Mouse (Mus musculus) embryo, embryonic 11.5 days (tissue): Measurements from ENCODE around the gene Dnajc15.

Experiments
- DNase-seq: peaks from one replicate; pipeline ENCODE4 v3.0.0-alpha.2; 2012; ENCODE audit warnings: low read depth, low spot score

Gene Dnajc15

DNA sequence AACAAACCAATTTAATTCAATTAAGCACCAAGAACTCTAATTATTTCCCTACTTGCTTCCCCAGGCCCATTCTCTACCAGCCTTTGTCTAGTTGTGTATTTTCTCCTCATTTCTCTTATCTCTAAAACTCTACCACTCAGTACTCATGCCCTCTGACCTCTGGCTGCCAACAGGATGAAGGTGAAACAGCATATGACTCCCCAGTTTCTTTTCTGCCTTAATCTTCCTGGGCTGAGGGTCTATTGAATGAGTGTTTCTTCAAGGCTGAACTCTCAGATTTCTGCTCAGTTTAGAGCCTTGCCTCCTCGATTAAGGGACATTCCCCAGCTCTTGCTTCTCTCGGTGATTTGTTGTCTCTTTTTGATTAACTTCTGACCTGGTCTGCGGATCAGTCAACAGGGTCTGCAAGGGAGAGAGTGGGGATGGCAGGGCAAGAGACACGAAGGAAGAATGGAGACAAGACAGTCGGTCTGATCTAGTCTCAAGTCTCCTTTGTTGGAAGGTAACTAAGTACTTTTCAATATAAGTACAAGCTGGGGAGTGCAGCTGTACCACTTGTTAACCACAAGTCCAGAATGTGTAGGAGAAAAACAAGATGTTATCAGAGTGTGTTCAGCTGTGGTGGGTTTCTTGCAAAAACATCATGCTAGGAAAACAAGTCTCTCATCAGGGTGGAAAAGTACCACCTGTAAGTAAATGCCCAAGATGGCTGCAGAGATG, 13.9 kb downstream of the Dnajc15 start:
- no peak for DNase-seq

DNA sequence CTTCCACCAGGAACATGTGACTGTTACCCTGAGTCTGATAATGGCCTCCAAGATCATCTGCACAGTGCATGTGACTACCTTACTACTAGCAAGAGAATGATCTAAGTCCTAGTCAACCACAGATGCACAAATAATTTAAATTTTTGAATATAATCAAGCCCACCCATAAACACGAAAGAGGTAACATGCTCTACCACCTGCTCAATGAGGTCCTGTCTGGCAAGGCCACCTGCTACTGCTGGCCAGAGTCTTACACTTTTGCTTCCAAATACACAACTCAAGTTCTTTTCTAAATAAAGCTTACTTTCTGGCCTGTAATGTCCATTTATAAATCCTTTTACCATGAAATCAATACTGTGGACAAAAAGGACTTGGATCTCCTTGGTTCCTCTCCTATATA, 15.0 kb downstream of the Dnajc15 start:
- DNase-seq: no peak

DNA sequence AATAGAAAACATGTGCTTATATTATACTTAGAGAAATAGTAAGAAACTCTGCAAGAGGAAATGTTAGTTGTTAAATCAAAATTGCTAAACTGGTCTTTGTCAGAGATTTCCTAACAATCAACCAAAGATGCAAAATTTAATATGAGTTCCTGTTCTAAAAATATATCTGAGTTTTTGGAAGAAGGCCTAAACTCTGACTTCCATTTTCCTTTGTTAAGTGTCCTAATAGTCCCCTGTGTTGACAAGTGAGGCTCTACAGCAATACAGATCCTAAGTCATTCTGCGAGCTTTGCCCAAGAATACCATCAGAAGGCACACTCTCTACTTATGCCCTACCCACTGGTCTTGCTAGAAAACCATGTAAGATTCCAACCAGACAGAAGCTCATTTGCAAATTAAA, 21.0 kb downstream of the Dnajc15 start:
- no peak for DNase-seq

DNA sequence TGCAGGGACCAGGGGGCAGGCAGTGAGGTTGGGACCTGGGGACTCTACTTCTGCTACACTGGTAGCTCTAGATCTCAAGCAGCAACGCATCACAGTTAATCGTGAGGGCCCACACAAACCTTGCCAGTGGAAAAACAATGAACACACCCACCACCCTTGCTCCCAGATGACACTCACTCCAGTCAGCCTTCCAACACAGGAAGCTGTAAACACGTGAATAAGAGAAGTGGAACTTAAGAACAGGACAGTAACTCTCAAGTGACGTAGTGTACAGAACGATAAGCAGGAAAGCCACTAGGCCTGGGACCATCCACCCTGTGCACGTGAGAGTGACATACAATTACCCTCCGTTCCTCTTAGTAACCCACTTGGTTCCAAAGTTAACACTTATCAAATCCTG, 25.1 kb downstream of the Dnajc15 start:
- DNase-seq: no peak

GRCm38 (mm10) chr14:77848349-77848748, 26.6 kb downstream of the Dnajc15 start:
- no peak for DNase-seq

- DNase-seq: no peak
Measured at GRCm38 (mm10) chr14:77846206-77846605, 28.7 kb downstream of the Dnajc15 start.

GRCm38 (mm10) chr14:77845479-77845878, 29.4 kb downstream of the Dnajc15 start:
- DNase-seq: no peak

GRCm38 (mm10) chr14:77840574-77840973, 34.4 kb downstream of the Dnajc15 start:
- DNase-seq: no peak

GRCm38 (mm10) chr14:77840078-77840477, 34.8 kb downstream of the Dnajc15 start:
- no peak for DNase-seq

DNA sequence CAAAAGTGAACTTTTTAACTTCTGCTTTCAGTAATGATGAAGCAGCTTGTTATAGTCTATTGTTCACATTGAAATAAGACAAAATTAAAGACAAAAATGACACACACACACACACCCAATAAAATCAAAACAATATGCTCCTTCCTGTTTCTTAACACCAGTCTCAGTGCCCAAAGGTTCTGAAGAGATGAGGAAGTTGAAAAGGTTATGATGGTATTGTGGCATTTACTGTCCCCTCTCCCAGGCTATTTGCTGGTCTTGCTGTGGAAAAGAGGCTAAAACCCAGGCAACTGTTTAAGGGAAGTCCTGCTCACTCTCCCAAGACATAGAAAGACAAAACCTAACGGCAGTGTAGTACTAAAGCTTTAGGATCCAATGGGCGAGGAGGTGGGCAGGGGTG, 38.1 kb downstream of the Dnajc15 start:
- DNase-seq: no peak

DNA sequence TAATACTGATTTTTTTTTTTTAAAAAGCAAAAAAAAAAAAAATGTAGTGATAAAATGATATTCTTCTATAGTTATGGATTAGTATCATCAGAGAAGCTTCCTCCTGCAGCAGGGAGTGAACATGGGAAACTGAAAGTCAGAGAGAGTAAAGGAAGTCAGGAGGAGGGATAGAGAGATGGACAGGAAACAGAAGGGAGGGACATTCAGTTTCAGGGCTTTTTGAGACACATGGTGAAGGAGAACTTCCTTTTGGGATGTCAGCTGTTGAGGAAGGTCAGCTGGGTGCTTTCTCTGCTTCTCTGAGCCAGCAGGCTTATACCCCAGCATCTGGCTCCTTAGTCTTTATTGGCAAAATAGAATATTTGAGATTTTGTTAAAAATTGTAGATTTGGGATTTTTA, 42.6 kb downstream of the Dnajc15 start:
- DNase-seq: no peak

GRCm38 (mm10) chr14:77831936-77832335, 43.0 kb downstream of the Dnajc15 start:
- no peak for DNase-seq

- no peak for DNase-seq
Measured at GRCm38 (mm10) chr14:77829673-77830072, 45.3 kb downstream of the Dnajc15 start.

DNA sequence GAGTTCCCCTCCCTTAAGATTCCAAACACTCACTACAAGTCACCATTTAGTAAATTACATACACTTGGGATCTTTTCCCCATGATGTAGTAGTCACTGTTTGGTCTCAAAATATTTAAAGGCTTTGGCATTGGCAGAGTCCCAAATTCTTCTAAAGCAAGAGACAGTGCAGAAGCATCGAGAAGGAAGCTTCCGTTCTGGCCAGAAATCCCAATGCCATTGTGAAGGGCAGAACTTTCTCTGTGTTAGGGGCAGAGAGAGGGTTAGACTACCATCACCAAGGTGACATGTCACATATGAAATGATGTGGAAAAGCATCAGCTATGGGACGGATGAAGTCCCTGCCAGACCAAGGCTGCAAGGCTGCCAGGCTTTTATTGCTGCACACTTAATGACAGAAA, 49.0 kb downstream of the Dnajc15 start:
- DNase-seq: no peak

DNA sequence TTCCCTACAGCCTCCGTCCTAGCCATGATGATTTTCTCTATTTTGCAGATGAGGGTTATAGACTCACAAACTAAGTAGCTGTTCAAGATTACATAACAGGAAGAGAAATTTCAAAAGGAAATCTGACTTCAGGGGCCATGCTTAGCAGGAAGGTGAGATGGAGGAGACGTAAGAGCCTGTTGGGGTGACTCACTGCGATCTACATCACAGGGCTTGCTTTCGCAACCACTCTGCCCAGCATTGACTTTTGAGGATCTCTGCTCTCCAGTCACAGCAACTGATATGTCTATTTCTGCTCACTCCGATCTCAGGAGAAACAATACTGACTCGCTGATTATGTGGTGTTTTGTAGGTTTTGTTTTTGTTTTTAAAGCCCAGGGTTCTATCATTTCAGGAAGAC, 49.8 kb downstream of the Dnajc15 start:
- no peak for DNase-seq

- DNase-seq: no peak
Measured at GRCm38 (mm10) chr14:77819841-77820240, 55.1 kb downstream of the Dnajc15 start.

DNA sequence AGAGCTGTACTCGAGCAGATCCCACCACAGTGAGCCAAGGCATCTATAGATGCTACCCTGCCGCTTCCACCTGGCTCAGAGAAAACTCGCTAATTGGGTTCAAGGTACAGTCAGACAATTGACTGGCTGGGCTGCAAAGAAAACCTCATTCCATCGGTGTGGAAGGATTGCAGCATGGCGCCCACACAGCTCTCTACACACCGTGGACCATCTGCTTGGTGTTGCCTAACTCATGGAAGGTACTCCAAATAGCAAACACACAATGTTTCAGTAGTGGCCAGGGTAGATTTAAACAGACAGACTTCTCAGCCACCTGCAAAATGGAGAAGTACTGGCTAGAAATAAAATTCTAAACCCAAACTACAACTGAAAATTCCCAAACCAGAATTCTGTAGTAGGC, 57.4 kb downstream of the Dnajc15 start:
- DNase-seq: no peak

- DNase-seq: no peak
Measured at GRCm38 (mm10) chr14:77814935-77815334, 60.0 kb downstream of the Dnajc15 start.

- no peak for DNase-seq
Measured at GRCm38 (mm10) chr14:77812890-77813289, 62.0 kb downstream of the Dnajc15 start.

- no peak for DNase-seq
Measured at GRCm38 (mm10) chr14:77811466-77811865, 63.5 kb downstream of the Dnajc15 start.

- DNase-seq: no peak
Measured at GRCm38 (mm10) chr14:77807836-77808235, 67.1 kb downstream of the Dnajc15 start.

- DNase-seq: no peak
Measured at GRCm38 (mm10) chr14:77806345-77806744, 68.6 kb downstream of the Dnajc15 start.

DNA sequence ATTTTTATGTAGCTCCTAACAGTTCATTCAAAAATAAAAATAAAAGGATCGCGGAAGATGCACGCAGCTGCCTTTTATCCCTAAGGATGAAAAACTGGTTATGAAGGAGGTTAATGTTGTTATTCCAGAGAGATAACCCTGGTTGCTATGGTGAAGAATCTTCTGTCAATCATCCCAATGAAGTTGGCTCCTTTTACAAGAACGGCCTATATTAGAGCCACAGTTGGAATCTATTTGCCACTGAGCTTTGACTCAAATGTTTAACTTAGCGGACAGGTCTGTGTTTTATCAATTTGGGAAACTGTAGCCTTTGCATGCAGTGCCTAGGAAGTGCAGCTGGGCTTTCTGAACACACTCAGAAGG, 72.7 kb downstream of the Dnajc15 start:
- no peak for DNase-seq
